Mouse (Mus musculus) stomach, postnatal 0 days (tissue): ENCODE results near the gene Bbx. TPM values are rescaled to one million over a fixed set of nuclear protein-coding genes. Genes with fewer than 3 reads are reported as not detected.

Source experiments
- ATAC-seq: fragments of 200-750 bp; cut with Nextera tagmentation; 2 replicates; pipeline ENCODE4 v1.8.0; 2017; ENCODE audit not compliant: low FRiP score, low TSS enrichment
- DNase-seq: peaks from one replicate; pipeline ENCODE4 v3.0.0-alpha.2; 2016; ENCODE audit warnings: low spot score
- H3K27ac ChIP-seq: fragments of 300-500 bp; sonication (generic); replicated peaks from 2 replicates; pipeline ENCODE4 v1.5.1; 2014; ENCODE audit warnings: mild to moderate bottlenecking, control low read depth
- H3K27me3 ChIP-seq: fragments of 300-500 bp; sonication (generic); 2 replicates; pipeline ENCODE4 v1.6.1; 2014; ENCODE audit warnings: low read length; ENCODE audit not compliant: control insufficient read depth, insufficient read depth
- H3K36me3 ChIP-seq: fragments of 300-500 bp; sonication (generic); 2 replicates; pipeline ENCODE4 v1.6.1; 2014; ENCODE audit warnings: low read length, mixed read lengths; ENCODE audit not compliant: control insufficient read depth, insufficient read depth
- H3K4me1 ChIP-seq: fragments of 300-500 bp; sonication (generic); replicated peaks from 2 replicates; pipeline ENCODE4 v1.6.1; 2014; ENCODE audit warnings: antibody characterized with exemption; ENCODE audit not compliant: control insufficient read depth, insufficient read depth
- H3K4me2 ChIP-seq: fragments of 300-500 bp; sonication (generic); replicated peaks from 2 replicates; pipeline ENCODE4 v1.6.1; 2014; ENCODE audit warnings: low read depth, mild to moderate bottlenecking, control low read depth, moderate library complexity
- H3K4me3 ChIP-seq: fragments of 300-500 bp; sonication (generic); 2 replicates; pipeline ENCODE4 v1.5.1; 2014; ENCODE audit warnings: low read depth, low read length, control low read depth
- H3K9ac ChIP-seq: fragments of 300-500 bp; sonication (generic); 2 replicates; pipeline ENCODE4 v1.6.1; 2014; ENCODE audit warnings: mild to moderate bottlenecking, low read length, control low read depth, mixed read lengths
- H3K9me3 ChIP-seq: fragments of 300-500 bp; sonication (generic); 2 replicates; pipeline ENCODE4 v1.6.1; 2016; ENCODE audit warnings: low read length; ENCODE audit not compliant: control insufficient read depth
- CTCF ChIP-seq: IDR thresholded peaks from 2 replicates; pipeline ENCODE4 v1.5.1; 2016; ENCODE audit warnings: antibody characterized with exemption, low read depth, mild to moderate bottlenecking, moderate library complexity
- EP300 ChIP-seq: optimal IDR thresholded peaks from 2 replicates; pipeline ENCODE3; 2016; ENCODE audit warnings: antibody characterized with exemption
- WGBS: fragments of 180-500 bp; shearing (Covaris S2); extraction: QIAGEN DNeasy Blood & Tissue Kit; methylation state at CpG from one replicate; pipeline ENCODE4 v1.1.7; 2014; 5-methylcytosine and 5-hydroxymethylcytosine counted together
- polyA plus RNA-seq: library from polyadenylated mRNA; unstranded; fragments of >200 nt; fragmentation: Nextera tagmentation; extraction: Ambion mirVana; gene quantifications from 2 replicates; pipeline ENCODE4 v1.2.1, GENCODE M21; 2015

Bbx gene
- polyA plus RNA-seq, 1 experiment from 2014 or later, result 17.9 TPM

DNA sequence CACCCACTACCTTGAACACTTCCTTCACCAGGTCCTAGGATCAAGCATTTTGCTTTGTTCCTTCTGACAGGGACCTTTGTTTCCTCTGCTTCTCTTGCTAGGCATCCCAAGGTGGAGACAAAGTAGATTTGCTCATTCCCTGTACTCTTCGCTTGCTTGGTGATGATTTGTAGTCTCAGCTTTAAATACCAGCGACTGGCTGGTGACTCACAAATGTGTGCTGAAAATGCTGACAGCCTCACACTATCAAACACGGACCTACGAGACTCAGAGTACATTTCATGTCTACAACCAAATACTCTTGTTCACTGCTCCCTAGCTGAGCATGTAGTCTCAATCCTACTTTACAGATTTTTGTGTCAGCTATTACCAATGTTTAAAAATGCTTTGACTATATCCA is 220.5 kb downstream of the Bbx start:
- H3K27ac ChIP-seq, result no peak overlapping the region
- H3K4me3 ChIP-seq, result no peak overlapping the region
- no peak for DNase-seq
- no peak for ATAC-seq
- H3K4me2 ChIP-seq, result no peak overlapping the region
- no peaks in the 10 kb centered on the region for H3K4me1 ChIP-seq
- WGBS, result 74% methylated on average over 4 of the region's 4 CpGs
- H3K9ac ChIP-seq, result no peak overlapping the region
- no peaks in the 10 kb centered on the region for H3K36me3 ChIP-seq
- H3K27me3 ChIP-seq, result no peaks in the 10 kb centered on the region
- H3K9me3 ChIP-seq, result no peaks in the 10 kb centered on the region
- no peak for TF ChIP-seq CTCF
- no peak for TF ChIP-seq EP300

- Histone ChIP-seq H3K9ac (no peak overlapping the region), H3K4me1 (no peaks in the 10 kb centered on the region), H3K27ac (no peak overlapping the region), H3K27me3 (no peaks in the 10 kb centered on the region), H3K4me3 (no peak overlapping the region), H3K36me3 (no peaks in the 10 kb centered on the region), H3K4me2 (no peak overlapping the region), H3K9me3 (no peaks in the 10 kb centered on the region)
- DNase-seq (no peak), ATAC-seq (no peak)
- TF ChIP-seq EP300 (no peak), CTCF (no peak)
- 68% methylated on average over 6 of the region's 6 CpGs for WGBS
Observed at GRCm38 (mm10) chr16:50211231-50211630, 221.0 kb downstream of the Bbx start.

- no peak for TF ChIP-seq EP300
- H3K4me3 ChIP-seq, result no peak overlapping the region
- WGBS, result 79% methylated on average over 2 of the region's 2 CpGs
- no peaks in the 10 kb centered on the region for H3K4me1 ChIP-seq
- no peak for ATAC-seq
- no peak for DNase-seq
- H3K27ac ChIP-seq, result no peak overlapping the region
- H3K4me2 ChIP-seq, result no peak overlapping the region
- no peaks in the 10 kb centered on the region for H3K27me3 ChIP-seq
- H3K9me3 ChIP-seq, result no peaks in the 10 kb centered on the region
- H3K9ac ChIP-seq, result no peak overlapping the region
- no peaks in the 10 kb centered on the region for H3K36me3 ChIP-seq
Observed at GRCm38 (mm10) chr16:50210742-50211141, 221.4 kb downstream of the Bbx start.

GRCm38 (mm10) chr16:50204944-50205343 is 227.2 kb downstream of the Bbx start:
- TF ChIP-seq EP300, result no peak
- ATAC-seq (no peak), DNase-seq (no peak)
- Histone ChIP-seq H3K27me3 (no peaks in the 10 kb centered on the region), H3K27ac (no peak overlapping the region), H3K4me2 (no peak overlapping the region), H3K9me3 (no peaks in the 10 kb centered on the region), H3K36me3 (peaks cover 6% of the 10 kb centered on the region), H3K4me3 (no peak overlapping the region), H3K9ac (no peak overlapping the region), H3K4me1 (no peaks in the 10 kb centered on the region)
- WGBS, result 80% methylated on average over 3 of the region's 3 CpGs

- Histone ChIP-seq H3K9me3 (no peaks in the 10 kb centered on the region), H3K27me3 (no peaks in the 10 kb centered on the region), H3K4me3 (no peak overlapping the region), H3K27ac (no peak overlapping the region), H3K4me2 (no peak overlapping the region), H3K9ac (no peak overlapping the region), H3K4me1 (no peaks in the 10 kb centered on the region), H3K36me3 (peaks cover 12% of the 10 kb centered on the region)
- TF ChIP-seq CTCF (peak; percentile 70), EP300 (no peak)
- ATAC-seq, result no peak
- WGBS, result 80% methylated on average over 7 of the region's 7 CpGs
- DNase-seq, result peak; percentile 22
Observed at GRCm38 (mm10) chr16:50201546-50202151, 230.5 kb downstream of the Bbx start.

DNA sequence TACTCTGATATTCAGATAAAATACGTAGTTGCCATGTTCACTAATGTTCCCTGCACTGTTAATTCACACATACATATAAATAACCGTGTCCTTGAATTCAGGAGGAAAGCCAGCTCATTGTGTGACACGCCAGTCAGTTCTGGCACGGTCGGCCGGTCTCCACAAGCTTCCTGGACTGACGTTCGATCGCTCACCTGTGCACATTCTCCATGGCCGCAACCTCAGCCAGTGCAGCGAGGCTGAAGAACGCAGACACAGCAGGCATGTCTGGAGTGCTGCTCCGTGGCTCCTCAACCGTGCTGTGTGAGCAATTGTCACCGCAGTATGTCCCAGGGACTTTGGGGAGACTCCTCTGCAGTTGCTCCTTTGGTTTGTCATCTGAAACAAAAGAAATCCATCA is 232.0 kb downstream of the Bbx start:
- no peaks in the 10 kb centered on the region for H3K9me3 ChIP-seq
- H3K9ac ChIP-seq, result no peak overlapping the region
- H3K4me1 ChIP-seq, result no peaks in the 10 kb centered on the region
- DNase-seq (no peak), ATAC-seq (no peak)
- H3K4me3 ChIP-seq, result no peak overlapping the region
- 95% methylated on average over 15 of the region's 15 CpGs for whole genome bisulfite sequencing
- H3K27me3 ChIP-seq, result no peaks in the 10 kb centered on the region
- no peak overlapping the region for H3K4me2 ChIP-seq
- peaks cover 12% of the 10 kb centered on the region for H3K36me3 ChIP-seq
- H3K27ac ChIP-seq, result no peak overlapping the region
- TF ChIP-seq CTCF (no peak), EP300 (no peak)
